ENCODE assay signal across 9 mouse cellular contexts in genomic region chr6:100025531-100025951, GRCm38 (mm10).
A peak's percentile ranks its signal among the peaks of the same experiment; 100 is the strongest.
DNase-seq lines count a peak whose midpoint lies in the region; ATAC-seq and TF ChIP-seq lines count a peak whose summit lies in the region.
"Had no signal": no experiment of that assay in that cellular context is flagged by ENCODE, and none has a peak within 500 bp of the region (broad histone marks: within the 10 kb centered on the region; RNA-seq: fewer than 3 reads in every experiment).

No protein-coding gene starts in this region.

- TF ChIP-seq CTCF in layer of hippocampus, adult 2 months (conservative IDR thresholded peaks at IDR 0.05): no peak

- 18% methylated on average over 5 of the region's 5 CpGs for WGBS in limb, embryonic 12.5 days

- H3K4me1 ChIP-seq in limb, embryonic 12.5 days (replicated peaks): peaks cover 14% of the 10 kb centered on the region
- H3K4me1 ChIP-seq: lung, embryonic 15.5 days had no signal

- no peak overlapping the region for H3K4me2 ChIP-seq in limb, embryonic 12.5 days
- H3K4me2 ChIP-seq: lung, embryonic 15.5 days had no signal

- H3K9me3 ChIP-seq in limb, embryonic 12.5 days: no peaks in the 10 kb centered on the region
- H3K9me3 ChIP-seq: lung, embryonic 15.5 days had no signal

- ATAC-seq in limb, embryonic 12.5 days (ENCODE audit: insufficient number of reproducible peaks, insufficient read depth, low FRiP score, low TSS enrichment, low read depth): peak; percentile 73

- peak overlapping the region; percentile 77 for H3K27ac ChIP-seq in limb, embryonic 12.5 days
- H3K27ac ChIP-seq in layer of hippocampus, adult 2 months: no peak overlapping the region
- H3K27ac ChIP-seq: lung, embryonic 15.5 days had no signal

- no peaks in the 10 kb centered on the region for H3K36me3 ChIP-seq in limb, embryonic 12.5 days
- H3K36me3 ChIP-seq: lung, embryonic 15.5 days had no signal

- H3K4me3 ChIP-seq in limb, embryonic 12.5 days (replicated peaks): no peak overlapping the region
- no peak overlapping the region for H3K4me3 ChIP-seq in layer of hippocampus, adult 2 months
- H3K4me3 ChIP-seq: lung, embryonic 15.5 days had no signal

- peak; percentile 55 for DNase-seq in cerebellum, postnatal 25 days
- no peak for DNase-seq in cerebellum, adult 9-10 months
- peak; percentile 20 for DNase-seq in right cerebral cortex, postnatal 4 days
- DNase-seq in right cerebral cortex, adult 2 months (ENCODE audit: low spot score in 2 of 2): no peak
- no peak for DNase-seq in frontal cortex, postnatal 25 days (ENCODE audit: low spot score in 2 of 2)
- DNase-seq in layer of hippocampus, adult 2 months (ENCODE audit: low spot score in 2 of 2): no peak
- no peak for DNase-seq in adrenal gland, adult (ENCODE audit: inconsistent age in 2 of 2, low spot score in 1 of 2)

- no peak overlapping the region for H3K9ac ChIP-seq in limb, embryonic 12.5 days (replicated peaks)
- H3K9ac ChIP-seq: lung, embryonic 15.5 days had no signal

- peaks cover 46% of the 10 kb centered on the region for H3K27me3 ChIP-seq in limb, embryonic 12.5 days

Comparison
In these comparisons a context has a peak if more than half of its experiments do, and no peak if none do; other contexts are left out.
1. DNase-seq: peak in cerebellum, postnatal 25 days (2 of 2) and right cerebral cortex, postnatal 4 days (single experiment); none in cerebellum, adult 9-10 months (single experiment), right cerebral cortex, adult 2 months (0 of 2), frontal cortex, postnatal 25 days (0 of 2), layer of hippocampus, adult 2 months (0 of 2) and adrenal gland, adult (0 of 2).